Mouse (Mus musculus) c-Kit-positive CD71-positive TER-119-positive erythroid progenitor cells, embryonic 14.5 days (primary cell): ENCODE measurements around the gene Daam2.
"Not testable (repeated sequence)": the region's sequence is repeated elsewhere in the genome, so short reads cannot be mapped to it uniquely, and the experiment has no call there.

Experiments
- DNase-seq: peaks from one replicate; pipeline ENCODE4 v3.0.0-alpha.2; 2013; ENCODE audit warnings: low spot score

Daam2 gene

GRCm38 (mm10) chr17:49481876-49482275, 82.3 kb downstream of the Daam2 start:
- DNase-seq: no peak

GRCm38 (mm10) chr17:49477370-49477769, 86.8 kb downstream of the Daam2 start:
- no peak for DNase-seq

- no peak for DNase-seq
Observed at GRCm38 (mm10) chr17:49475174-49475573, 89.0 kb downstream of the Daam2 start.

- no peak for DNase-seq
Observed at GRCm38 (mm10) chr17:49474051-49474450, 90.1 kb downstream of the Daam2 start.

- DNase-seq: no peak
Observed at GRCm38 (mm10) chr17:49472626-49473025, 91.5 kb downstream of the Daam2 start.

- peak; percentile 47 for DNase-seq
Observed at GRCm38 (mm10) chr17:49468223-49468622, 95.9 kb downstream of the Daam2 start.

- DNase-seq: no peak
Observed at GRCm38 (mm10) chr17:49464884-49465283, 99.3 kb downstream of the Daam2 start.

- DNase-seq: no peak
Observed at GRCm38 (mm10) chr17:49458386-49458785, 105.8 kb downstream of the Daam2 start.

- DNase-seq: no peak
Observed at GRCm38 (mm10) chr17:49457833-49458232, 106.3 kb downstream of the Daam2 start.

GRCm38 (mm10) chr17:49456334-49456733, 107.8 kb downstream of the Daam2 start:
- no peak for DNase-seq

- no peak for DNase-seq
Observed at GRCm38 (mm10) chr17:49450922-49451321, 113.2 kb downstream of the Daam2 start.

GRCm38 (mm10) chr17:49449230-49449608, 114.9 kb downstream of the Daam2 start:
- no peak for DNase-seq

- DNase-seq: no peak
Observed at GRCm38 (mm10) chr17:49448570-49449229, 115.4 kb downstream of the Daam2 start.

- not testable (repeated sequence) for DNase-seq
Observed at GRCm38 (mm10) chr17:49442841-49443240, 121.3 kb downstream of the Daam2 start.

GRCm38 (mm10) chr17:49440331-49441130, 123.6 kb downstream of the Daam2 start:
- DNase-seq: no peak

- no peak for DNase-seq
Observed at GRCm38 (mm10) chr17:49439706-49440105, 124.4 kb downstream of the Daam2 start.

GRCm38 (mm10) chr17:49438822-49439574, 125.1 kb downstream of the Daam2 start:
- peak; percentile 72 for DNase-seq

GRCm38 (mm10) chr17:49437306-49437705, 126.8 kb downstream of the Daam2 start:
- DNase-seq: not testable (repeated sequence)

- no peak for DNase-seq
Observed at GRCm38 (mm10) chr17:49436631-49437030, 127.5 kb downstream of the Daam2 start.

- DNase-seq: no peak
Observed at GRCm38 (mm10) chr17:49435081-49435480, 129.1 kb downstream of the Daam2 start.

- no peak for DNase-seq
Observed at GRCm38 (mm10) chr17:49434236-49434635, 129.9 kb downstream of the Daam2 start.

- DNase-seq: no peak
Observed at GRCm38 (mm10) chr17:49433071-49433470, 131.1 kb downstream of the Daam2 start.
